Mouse (Mus musculus): ENCODE data around the gene 1110032A03Rik. TPM values are rescaled to one million over a fixed set of nuclear protein-coding genes. Genes with fewer than 3 reads are reported as not detected.

The 1110032A03Rik gene
- total RNA-seq (2023) = 10 to 100 TPM; 11.5 to 11.6 TPM

GRCm38 (mm10) chr9:50774991-50775612 is at the start of gene 1110032A03Rik, which contains the start of gene Alg9:
Gene 1110032A03Rik (minus strand): TSS chr9:50775520.
Gene Alg9 (plus strand): TSS chr9:50775019.

GRCm38 (mm10) chr9:50768107-50769002 is 7.0 kb downstream of the 1110032A03Rik start, which contains the start of gene Fdxacb1:
Gene Fdxacb1 (plus strand): TSS chr9:50768236.

GRCm38 (mm10) chr9:50752054-50752602 is 23.2 kb downstream of the 1110032A03Rik start, which contains the start of gene Hspb2:
Gene Hspb2 (minus strand): TSS chr9:50752354.

GRCm38 (mm10) chr9:50751323-50751722 is 24.0 kb downstream of the 1110032A03Rik start, which contains the start of gene Cryab:
Gene Cryab (plus strand): TSS chr9:50751325.

GRCm38 (mm10) chr9:50746214-50746677 is 29.1 kb downstream of the 1110032A03Rik start, which contains the start of gene 2310030G06Rik:
Gene 2310030G06Rik (minus strand): TSS chr9:50746536.

GRCm38 (mm10) chr9:50738914-50739870 is 36.1 kb downstream of the 1110032A03Rik start, which contains the start of gene Dixdc1:
Gene Dixdc1 (minus strand): TSS chr9:50739517.

Other genes with a start within 250 kb of the 1110032A03Rik start
- gene Pts, start 246.8 kb downstream of the 1110032A03Rik start, total RNA-seq (2023) = 10 to 100 TPM; 44.3 to 47.3 TPM
- 1 to 10 TPM; 1.8 to 2.5 TPM for gene Il18, start 220.7 kb downstream of the 1110032A03Rik start, total RNA-seq (2023)
- gene Bco2, start 220.3 kb downstream of the 1110032A03Rik start, total RNA-seq (2023) = not detected
- gene Tex12, start 214.2 kb downstream of the 1110032A03Rik start, total RNA-seq (2023) = not detected
- gene Sdhd, start 171.7 kb downstream of the 1110032A03Rik start, total RNA-seq (2023) = 10 to 100 TPM; 58.0 to 63.2 TPM
- gene Timm8b, start 171.6 kb downstream of the 1110032A03Rik start, total RNA-seq (2023) = 10 to 100 TPM; 37.2 to 49.8 TPM
- gene Pih1d2, start 158.2 kb downstream of the 1110032A03Rik start, total RNA-seq (2023) = 1 to 10 TPM in 1 of 2 experiments, not detected in 1; 1.2 TPM
- gene Nkapd1, start 158.1 kb downstream of the 1110032A03Rik start, total RNA-seq (2023) = 10 to 100 TPM; 35.8 to 41.2 TPM
- 10 to 100 TPM; 25.8 to 43.8 TPM for gene Dlat, start 115.7 kb downstream of the 1110032A03Rik start, total RNA-seq (2023)
- gene Dixdc1, start 36.0 kb downstream of the 1110032A03Rik start, total RNA-seq (2023) = not detected
- not detected for gene 2310030G06Rik, start 29.0 kb downstream of the 1110032A03Rik start, total RNA-seq (2023)
- 1 to 10 TPM in 1 of 2 experiments, not detected in 1; 1.1 TPM for gene Cryab, start 24.2 kb downstream of the 1110032A03Rik start, total RNA-seq (2023)
- not detected for gene Hspb2, start 23.2 kb downstream of the 1110032A03Rik start, total RNA-seq (2023)
- 10 to 100 TPM in 1 of 2 experiments, 1 to 10 TPM in 1; 6.1 to 11.2 TPM for gene Fdxacb1, start 7.3 kb downstream of the 1110032A03Rik start, total RNA-seq (2023)
- 10 to 100 TPM; 17.8 to 21.1 TPM for gene Alg9, start 501 bp downstream of the 1110032A03Rik start, total RNA-seq (2023)
- 10 to 100 TPM; 63.5 to 64.8 TPM for gene Ppp2r1b, start 69.8 kb upstream of the 1110032A03Rik start, total RNA-seq (2023)
- gene Sik2, start 233.6 kb upstream of the 1110032A03Rik start, total RNA-seq (2023) = 10 to 100 TPM; 38.7 to 47.5 TPM